Comparison of ENCODE assay signal across 8 mouse cellular contexts in the genomic region with DNA sequence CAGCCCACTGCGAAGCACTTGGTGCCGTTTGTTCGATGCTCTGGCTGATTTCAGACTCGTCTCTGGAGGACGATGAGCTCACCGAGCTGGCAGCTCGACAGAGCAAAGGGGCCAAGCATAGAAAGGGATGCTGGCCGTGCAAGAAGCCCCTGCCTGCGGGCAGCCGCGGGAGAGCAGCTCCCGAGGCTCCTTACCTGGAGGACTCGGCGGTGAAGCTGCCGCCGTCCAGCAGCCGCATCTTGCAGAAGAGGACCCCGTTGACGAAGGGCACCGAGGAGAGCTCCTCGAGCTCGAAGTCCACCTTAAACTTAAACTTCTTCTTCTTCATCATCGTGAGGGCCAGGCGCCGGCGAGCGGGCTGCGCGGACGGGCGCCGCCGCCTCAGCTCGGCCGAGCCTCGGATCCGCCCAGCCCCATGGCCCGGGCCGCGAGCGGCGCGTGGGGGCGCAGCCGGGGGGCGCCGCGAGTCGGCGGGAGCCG. TPM values are rescaled to one million over a fixed set of nuclear protein-coding genes. Genes with fewer than 3 reads are reported as not detected.
DNase-seq lines count a peak whose midpoint lies in the region; ATAC-seq and TF ChIP-seq lines count a peak whose summit lies in the region.

No protein-coding gene starts in this region.

- 0 out of 2 replicates have a peak, but pooled peaks have one; percentile 4 for TF ChIP-seq POLR2A in cerebellum, adult 2 months (IDR thresholded peaks at IDR 0.05; ENCODE audit: borderline replicate concordance, insufficient read depth, low read length)

- under 1% methylated on average over 51 of the region's 51 CpGs for WGBS in cerebellum, adult 2 months
- WGBS in hindbrain, postnatal 0 days = under 1% methylated on average over 49 of the region's 51 CpGs
- 0% methylated on average over 43 of the region's 51 CpGs for WGBS in lung, embryonic 14.5 days
- under 1% methylated on average over 50 of the region's 51 CpGs for WGBS in neural tube, embryonic 15.5 days

- H3K4me3 ChIP-seq in cerebellum, adult 2 months (replicated peaks; ENCODE audit: insufficient read depth, low read depth, low read length) = peak overlapping the region; percentile 66
- H3K4me3 ChIP-seq in hindbrain, postnatal 0 days (ENCODE audit: low read length) = peak overlapping the region; percentile 76
- H3K4me3 ChIP-seq in lung, embryonic 14.5 days (ENCODE audit: low read depth, low read length) = peak overlapping the region; percentile 68
- H3K4me3 ChIP-seq in neural tube, embryonic 15.5 days (replicated peaks) = peak overlapping the region; percentile 76

- peak overlapping the region; percentile 62 for H3K4me2 ChIP-seq in hindbrain, postnatal 0 days (ENCODE audit: low read depth, low read length)
- peak overlapping the region; percentile 71 for H3K4me2 ChIP-seq in lung, embryonic 14.5 days
- peak overlapping the region; percentile 70 for H3K4me2 ChIP-seq in neural tube, embryonic 15.5 days

- H3K4me1 ChIP-seq in cerebellum, adult 2 months (ENCODE audit: control insufficient read depth, insufficient read depth, low read length) = no peaks in the 10 kb centered on the region; the same call in 1 of the 2 replicates
- H3K4me1 ChIP-seq in hindbrain, postnatal 0 days (ENCODE audit: insufficient read depth, low read length) = peaks cover 12% of the 10 kb centered on the region
- H3K4me1 ChIP-seq in lung, embryonic 14.5 days (ENCODE audit: insufficient read depth) = peaks cover 5% of the 10 kb centered on the region; the same call in 1 of the 2 replicates
- peaks cover 32% of the 10 kb centered on the region for H3K4me1 ChIP-seq in neural tube, embryonic 15.5 days

- H3K9ac ChIP-seq in hindbrain, postnatal 0 days (replicated peaks; ENCODE audit: low read length) = peak overlapping the region; percentile 88
- peak overlapping the region; percentile 83 for H3K9ac ChIP-seq in lung, embryonic 14.5 days
- peak overlapping the region; percentile 81 for H3K9ac ChIP-seq in neural tube, embryonic 15.5 days (replicated peaks)

- no peak for TF ChIP-seq CTCF in cerebellum, adult 2 months (IDR thresholded peaks at IDR 0.05; ENCODE audit: borderline replicate concordance, insufficient read depth, low read depth, low read length)
- TF ChIP-seq CTCF in hindbrain, postnatal 0 days (IDR thresholded peaks at IDR 0.05; ENCODE audit: low read depth) = no peak
- TF ChIP-seq CTCF in lung, embryonic 14.5 days (IDR thresholded peaks at IDR 0.05; ENCODE audit: low read depth) = no peak

- H3K36me3 ChIP-seq in hindbrain, postnatal 0 days (ENCODE audit: insufficient read depth, low read length) = no peaks in the 10 kb centered on the region
- no peaks in the 10 kb centered on the region for H3K36me3 ChIP-seq in lung, embryonic 14.5 days (ENCODE audit: insufficient read depth)
- no peaks in the 10 kb centered on the region for H3K36me3 ChIP-seq in neural tube, embryonic 15.5 days

- DNase-seq in 3T3-L1 (ENCODE audit: low read depth, low spot score) (peak; percentile 74), ES-CJ7 (ENCODE audit: low read depth, low spot score) (peak; percentile 16)
- peak; percentile 46 to 67 for DNase-seq in cerebellum, adult 2 months
- peak; percentile 11 to 31 for DNase-seq in frontal cortex, postnatal 36 days (ENCODE audit: low spot score in 2 of 2)
- DNase-seq in hindbrain, postnatal 0 days (ENCODE audit: low spot score) = peak; percentile 63
- peak; percentile 67 for DNase-seq in lung, embryonic 14.5 days
- no peak for DNase-seq in layer of hippocampus, postnatal 14 days (ENCODE audit: low spot score in 2 of 2)

- 0 out of 2 replicates have a peak overlapping the region, but pooled peaks have one; percentile 6 for H3K27ac ChIP-seq in cerebellum, adult 2 months (ENCODE audit: insufficient read depth, low read length)
- peak overlapping the region; percentile 86 for H3K27ac ChIP-seq in hindbrain, postnatal 0 days
- peak overlapping the region; percentile 85 for H3K27ac ChIP-seq in lung, embryonic 14.5 days (ENCODE audit: low read depth)
- H3K27ac ChIP-seq in neural tube, embryonic 15.5 days (replicated peaks) = peak overlapping the region; percentile 86

- H3K9me3 ChIP-seq in hindbrain, postnatal 0 days (ENCODE audit: low read length) = no peaks in the 10 kb centered on the region
- no peaks in the 10 kb centered on the region for H3K9me3 ChIP-seq in lung, embryonic 14.5 days (ENCODE audit: low read depth, low read length)
- H3K9me3 ChIP-seq in neural tube, embryonic 15.5 days (replicated peaks) = no peaks in the 10 kb centered on the region

- no peaks in the 10 kb centered on the region for H3K27me3 ChIP-seq in cerebellum, adult 2 months (ENCODE audit: control insufficient read depth, insufficient read depth, low read length)
- no peaks in the 10 kb centered on the region for H3K27me3 ChIP-seq in hindbrain, postnatal 0 days (ENCODE audit: insufficient read depth, low read length)
- no peaks in the 10 kb centered on the region for H3K27me3 ChIP-seq in lung, embryonic 14.5 days (ENCODE audit: insufficient read depth, low read length)
- no peaks in the 10 kb centered on the region for H3K27me3 ChIP-seq in neural tube, embryonic 15.5 days (replicated peaks)

- peak; percentile 83 for ATAC-seq in hindbrain, postnatal 0 days
- ATAC-seq in lung, embryonic 14.5 days (ENCODE audit: insufficient read depth) = peak; percentile 84
- peak; percentile 85 for ATAC-seq in neural tube, embryonic 15.5 days (ENCODE audit: low FRiP score)

RNA-seq across cellular contexts. Expression of a gene that starts 0.4 kb away (rescaled TPM):
- polyA plus RNA-seq in cerebellum, adult 2 months (2012; rRNA removed) = 13.8 and 14.3 TPM in 2 replicates
- total RNA-seq in hindbrain, postnatal 0 days (2014; rRNA removed) = 64.4 and 69.4 TPM in 2 replicates
- 22.5 and 23.7 TPM in 2 replicates for polyA plus RNA-seq in hindbrain, postnatal 0 days (2015; fragmentation: Nextera tagmentation; extraction: Ambion mirVana)
- polyA plus RNA-seq in lung, embryonic 14.5 days (2014; fragmentation: Nextera tagmentation; extraction: Ambion mirVana) = 16.6 and 18.0 TPM in 2 replicates
- 14.8 and 22.2 TPM in 2 replicates for polyA plus RNA-seq in neural tube, embryonic 15.5 days (2015; fragmentation: Nextera tagmentation; extraction: Ambion mirVana)
- total RNA-seq in layer of hippocampus, postnatal 14 days (2021) = 10 to 100 TPM; 41.6 to 41.9 TPM

RNA-seq across cellular contexts. Expression of a gene that starts 53.2 kb away (rescaled TPM):
- not detected in 2 replicates for polyA plus RNA-seq in cerebellum, adult 2 months (2012; rRNA removed)
- total RNA-seq in hindbrain, postnatal 0 days (2014; rRNA removed) = not detected in 2 replicates
- polyA plus RNA-seq in hindbrain, postnatal 0 days (2015; fragmentation: Nextera tagmentation; extraction: Ambion mirVana) = not detected in 2 replicates
- not detected in 2 replicates for polyA plus RNA-seq in lung, embryonic 14.5 days (2014; fragmentation: Nextera tagmentation; extraction: Ambion mirVana)
- not detected in 2 replicates for polyA plus RNA-seq in neural tube, embryonic 15.5 days (2015; fragmentation: Nextera tagmentation; extraction: Ambion mirVana)
- not detected for total RNA-seq in layer of hippocampus, postnatal 14 days (2021)

Comparison
In these comparisons a context has a peak if more than half of its experiments do, and no peak if none do; other contexts are left out.
1. DNase-seq: peak in 3T3-L1 (single experiment), ES-CJ7 (single experiment), cerebellum, adult 2 months (2 of 2), frontal cortex, postnatal 36 days (2 of 2), hindbrain, postnatal 0 days (single experiment) and lung, embryonic 14.5 days (single experiment); none in layer of hippocampus, postnatal 14 days (0 of 2).
2. H3K27ac ChIP-seq: peak in every context shown above with its lines; median percentile 86 in hindbrain, postnatal 0 days; 86 in neural tube, embryonic 15.5 days; 85 in lung, embryonic 14.5 days; 6 in cerebellum, adult 2 months.
3. Peak in every context shown above with its lines, with median percentiles within 50 percentile points of each other: H3K4me3 ChIP-seq, ATAC-seq, H3K4me2 ChIP-seq and H3K9ac ChIP-seq.